Mouse (Mus musculus) spleen, adult 2 months (tissue): ENCODE results near the gene Lrp5.

Experiments
- CTCF ChIP-seq: fragments of 200-500 bp; IDR thresholded peaks from 2 replicates; pipeline ENCODE4 v1.5.1; 2011; ENCODE audit warnings: mild to moderate bottlenecking, inconsistent platforms; ENCODE audit not compliant: insufficient read depth, insufficient read length, insufficient replicate concordance; ENCODE audit errors: extremely low read depth
- POLR2A ChIP-seq: fragments of 200-500 bp; IDR thresholded peaks from 2 replicates; pipeline ENCODE4 v1.6.1; 2011; ENCODE audit warnings: low read depth, low read length, inconsistent platforms

DNA sequence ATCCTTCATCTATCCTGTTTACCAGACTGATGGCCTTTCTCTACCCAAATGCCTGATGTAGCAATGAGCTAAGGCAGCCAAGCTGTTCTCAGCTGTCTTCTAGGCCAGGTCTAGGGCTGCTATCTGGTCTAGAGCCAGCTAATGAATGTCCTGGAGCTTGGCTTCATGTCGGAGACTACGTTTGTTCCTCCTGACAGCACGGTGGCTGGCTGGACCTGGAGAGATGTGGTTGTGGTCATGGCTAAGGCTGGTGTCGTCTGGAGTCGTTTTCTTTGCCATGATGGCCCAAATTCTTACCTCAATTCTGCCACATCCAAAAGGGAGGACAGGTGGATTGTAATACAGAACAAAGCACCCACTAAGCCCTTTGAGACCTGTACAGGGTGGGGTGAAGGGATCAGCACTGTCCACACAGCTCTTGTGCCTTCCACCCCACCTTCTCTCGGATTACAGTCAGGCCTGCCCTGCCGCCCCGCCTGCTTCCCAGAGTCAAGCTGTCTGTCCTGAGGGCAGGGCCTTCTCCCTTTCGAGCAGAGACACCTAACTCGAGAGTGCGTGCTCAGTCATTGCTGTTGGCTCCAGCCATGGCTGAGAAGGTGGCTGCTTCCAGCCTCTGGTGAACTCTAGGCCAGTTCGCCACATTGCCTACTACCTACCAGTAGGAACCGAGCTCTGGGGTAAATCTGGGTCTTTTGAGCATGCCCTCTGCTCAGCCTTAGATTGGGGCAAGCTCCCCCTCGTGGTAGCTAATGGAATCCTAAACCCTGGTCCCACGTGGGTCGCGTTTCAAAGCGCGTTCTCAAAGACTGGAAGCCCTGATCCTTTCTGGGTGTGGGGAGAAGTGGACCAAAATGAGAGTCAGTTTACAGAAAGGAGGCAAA lies 32.4 kb upstream of the Lrp5 start:
- TF ChIP-seq POLR2A = no peak
- peak; percentile 44; the same call in 1 of the 2 replicates for TF ChIP-seq CTCF
